Mouse (Mus musculus) heart, adult 8-10 months (tissue): ENCODE data around the gene Trim60. TPM values are rescaled to one million over a fixed set of nuclear protein-coding genes. Genes with fewer than 3 reads are reported as not detected.

ENCODE experiments used
- DNase-seq: peaks from one replicate; pipeline ENCODE4 v3.0.0; 2022; ENCODE audit warnings: low spot score
- total RNA-seq, 4 experiments: library from RNA; stranded (reverse); gene quantifications; 2 replicates each; pipeline ENCODE4 v1.2.4; 2022

The Trim60 gene
- total RNA-seq, 4 experiments from 2014 or later = not detected

DNA sequence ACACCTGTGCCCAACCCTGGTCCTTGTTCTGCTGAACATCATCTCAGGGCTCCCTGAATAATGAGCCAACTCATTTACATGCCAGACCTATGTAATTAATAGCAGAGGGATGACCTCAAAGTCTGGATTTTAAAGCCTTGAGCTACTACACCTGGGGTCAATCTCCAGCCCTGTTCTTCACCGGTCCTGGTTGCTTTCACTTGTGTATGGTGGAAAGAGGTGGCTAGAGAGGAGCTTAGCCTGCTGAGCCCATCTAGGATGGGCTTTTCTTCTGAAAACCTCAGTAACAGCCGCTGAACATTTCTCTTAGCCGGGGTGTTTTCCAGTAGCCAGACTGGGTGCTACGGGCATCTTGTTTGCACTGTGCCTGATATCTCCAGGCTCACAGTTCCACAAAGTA is 30.7 kb downstream of the Trim60 start, which contains the start of gene Trim75:
TSS of gene Trim75 (minus strand) at position 101 of the 400 bp plus-strand sequence.
- DNase-seq = no peak

DNA sequence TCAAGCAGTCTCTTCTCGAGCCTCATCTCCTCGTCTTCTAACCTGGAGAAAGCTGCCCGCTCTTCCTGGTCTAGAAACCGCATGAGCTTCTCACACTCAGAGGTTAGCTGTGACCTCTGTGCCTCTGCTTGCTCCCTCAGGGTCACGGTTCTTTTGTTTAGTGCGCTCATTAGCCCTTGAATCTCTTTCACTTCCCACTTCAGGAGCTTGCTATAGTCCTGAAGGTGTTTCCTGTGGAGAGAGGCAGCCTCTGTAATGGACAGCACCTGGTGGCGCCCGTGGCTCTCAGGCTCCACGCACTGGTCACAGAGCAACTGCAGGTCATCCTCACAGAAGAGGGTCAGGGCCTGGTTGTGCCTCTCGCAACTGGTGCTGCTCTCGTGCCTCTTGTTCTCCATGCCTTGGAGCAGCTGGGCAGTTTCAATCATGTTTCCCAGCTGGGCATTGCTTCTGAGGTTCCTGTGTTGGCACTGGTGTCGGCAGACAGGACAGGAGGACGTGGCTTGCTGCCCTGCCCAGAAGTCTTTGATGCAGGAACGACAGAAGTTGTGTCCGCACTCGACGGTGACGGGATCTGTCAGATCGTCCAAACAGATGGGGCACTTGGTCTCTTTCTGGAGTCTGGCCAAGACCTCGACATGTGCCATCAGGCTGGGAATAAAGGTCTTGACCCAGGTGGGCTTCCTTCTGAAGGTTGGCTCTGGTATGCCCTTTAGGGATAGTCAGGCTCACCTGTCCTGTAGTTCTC is 35.1 kb downstream of the Trim60 start:
- DNase-seq = no peak

DNA sequence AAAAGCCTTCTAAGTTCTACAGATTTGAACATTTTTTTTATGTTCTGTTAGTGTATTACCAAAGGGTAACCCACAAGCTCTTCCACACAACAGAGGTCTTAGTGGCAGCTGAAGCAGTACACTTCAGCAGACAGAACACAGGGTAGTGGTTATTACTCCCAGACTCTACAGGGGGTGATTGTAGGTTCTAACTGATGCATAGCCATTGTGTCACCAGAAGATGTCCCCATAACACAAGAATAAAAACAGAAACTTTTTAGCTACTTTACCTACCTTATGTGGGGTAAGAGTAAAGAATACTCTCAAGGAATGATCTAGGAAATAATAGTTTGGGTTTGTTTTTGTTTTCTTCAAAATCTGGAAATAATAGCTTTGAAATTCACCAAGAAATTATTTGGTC is 55.5 kb downstream of the Trim60 start:
- DNase-seq = no peak

DNA sequence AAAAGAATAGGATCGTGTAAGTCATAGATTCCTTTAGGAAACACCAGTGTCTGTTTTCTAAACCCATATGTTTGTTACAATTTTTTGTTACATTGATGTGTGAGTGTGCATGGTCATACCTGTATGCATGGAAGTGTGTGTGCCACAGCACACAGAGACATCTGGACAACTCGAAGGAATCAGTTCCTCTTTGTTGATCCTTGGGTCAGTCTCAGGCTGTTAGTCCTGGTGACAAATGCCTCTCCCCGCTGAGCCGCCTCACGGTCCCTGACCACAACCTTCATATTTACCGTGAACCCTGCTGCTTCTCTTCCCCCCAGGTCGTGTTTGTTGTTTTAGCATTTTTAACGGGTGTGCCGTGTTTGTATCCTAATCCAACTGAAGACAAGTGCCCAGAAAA is 59.4 kb downstream of the Trim60 start:
- DNase-seq = no peak

DNA sequence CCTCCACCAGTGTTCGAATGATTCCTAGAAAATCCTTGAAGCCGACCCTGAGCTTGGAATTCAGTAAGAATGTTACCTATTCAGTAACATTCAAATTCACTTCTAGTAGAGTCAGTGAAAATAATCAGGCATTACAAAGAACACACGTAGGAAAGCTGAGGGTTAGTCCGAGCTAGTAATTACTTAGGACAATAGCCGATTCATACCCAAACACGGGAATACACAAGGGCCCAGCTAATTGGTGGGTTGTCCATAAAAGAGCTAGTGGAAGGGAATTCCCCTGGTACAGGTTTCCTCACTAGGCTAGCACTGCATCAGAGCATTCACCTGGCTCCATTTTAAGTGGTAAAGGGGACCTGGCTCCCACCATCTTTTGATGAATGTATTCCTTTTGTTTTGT is 66.3 kb downstream of the Trim60 start:
- no peak for DNase-seq

Other genes with a start within 250 kb of the Trim60 start
- 10 to 100 TPM; 17.2 to 18.3 (median 17.6) TPM for gene Klhl2, start 168.6 kb downstream of the Trim60 start, total RNA-seq
- gene Tmem192, start 71.4 kb downstream of the Trim60 start, total RNA-seq = 10 to 100 TPM; 23.7 to 29.5 (median 28.3) TPM
- gene Trim75, start 30.8 kb downstream of the Trim60 start, total RNA-seq = not detected
- not detected for gene Trim61, start 61 bp downstream of the Trim60 start, total RNA-seq
- gene Apela, start 18.8 kb upstream of the Trim60 start, total RNA-seq = not detected
- not detected for gene Gm10663, start 56.4 kb upstream of the Trim60 start, total RNA-seq
- not detected for gene BC030870, start 111.0 kb upstream of the Trim60 start, total RNA-seq